13 mouse cellular contexts compared by ENCODE assay signal in the genomic region with DNA sequence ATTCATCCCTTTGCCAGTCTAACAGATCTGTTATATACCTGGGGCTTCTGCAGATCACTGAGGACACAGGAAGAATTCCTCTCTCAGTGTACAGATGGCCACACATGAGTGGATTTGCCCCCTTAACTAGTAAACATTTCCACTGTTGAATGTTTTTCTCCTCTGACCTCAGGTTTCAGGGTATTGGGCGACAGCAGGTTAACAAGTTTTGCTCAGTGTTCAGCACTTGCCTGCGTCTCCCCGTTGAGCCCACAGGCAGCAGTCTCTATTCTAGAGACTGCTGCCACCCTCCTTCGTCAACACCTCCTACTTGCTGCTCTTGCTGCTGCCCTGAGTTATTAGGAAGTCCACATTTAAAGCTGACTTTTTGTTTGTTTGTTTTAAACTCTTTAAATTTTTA. TPM values are rescaled to one million over a fixed set of nuclear protein-coding genes. Genes with fewer than 3 reads are reported as not detected.
DNase-seq lines count a peak whose midpoint lies in the region; ATAC-seq and TF ChIP-seq lines count a peak whose summit lies in the region.
"Had no signal": no experiment of that assay in that cellular context is flagged by ENCODE, and none has a peak within 500 bp of the region (broad histone marks: within the 10 kb centered on the region; RNA-seq: fewer than 3 reads in every experiment).

No protein-coding gene starts in this region.

- ATAC-seq in forebrain, embryonic 14.5 days: no peak
- ATAC-seq in intestine, postnatal 0 days: no peak
- no peak for ATAC-seq in intestine, embryonic 16.5 days
- no peak for ATAC-seq in neural tube, embryonic 13.5 days (ENCODE audit: low read depth)
- ATAC-seq in neural tube, embryonic 15.5 days (ENCODE audit: low FRiP score): no peak
- ATAC-seq: activated CD4-positive, CD25-positive, alpha-beta regulatory T cell, adult 4 months had no signal

- H3K36me3 ChIP-seq in forebrain, embryonic 10.5 days (replicated peaks): peaks cover 71% of the 10 kb centered on the region
- H3K36me3 ChIP-seq in forebrain, embryonic 14.5 days (ENCODE audit: control insufficient read depth, insufficient read depth, low read length): peaks cover 40% of the 10 kb centered on the region
- peaks cover 32% of the 10 kb centered on the region for H3K36me3 ChIP-seq in intestine, postnatal 0 days (ENCODE audit: control insufficient read depth, insufficient read depth)
- peaks cover 20% of the 10 kb centered on the region; the same call in 1 of the 2 replicates for H3K36me3 ChIP-seq in intestine, embryonic 16.5 days (ENCODE audit: control insufficient read depth, insufficient read depth, low read length)
- H3K36me3 ChIP-seq in neural tube, embryonic 13.5 days: peaks cover 38% of the 10 kb centered on the region
- peaks cover 34% of the 10 kb centered on the region for H3K36me3 ChIP-seq in neural tube, embryonic 15.5 days

- 90% methylated on average over 4 of the region's 4 CpGs for WGBS in forebrain, embryonic 10.5 days
- WGBS in forebrain, embryonic 14.5 days: 90% methylated on average over 4 of the region's 4 CpGs
- WGBS in intestine, postnatal 0 days: 83% methylated on average over 4 of the region's 4 CpGs
- 86% methylated on average over 4 of the region's 4 CpGs for WGBS in intestine, embryonic 16.5 days
- WGBS in neural tube, embryonic 13.5 days: 84% methylated on average over 4 of the region's 4 CpGs
- WGBS in neural tube, embryonic 15.5 days: 90% methylated on average over 4 of the region's 4 CpGs

- no peaks in the 10 kb centered on the region for H3K27me3 ChIP-seq in forebrain, embryonic 10.5 days (ENCODE audit: poor library complexity, severe bottlenecking)
- no peaks in the 10 kb centered on the region for H3K27me3 ChIP-seq in forebrain, embryonic 14.5 days (replicated peaks; ENCODE audit: control insufficient read depth, insufficient read depth, low read length)
- H3K27me3 ChIP-seq in intestine, postnatal 0 days (replicated peaks; ENCODE audit: control insufficient read depth, insufficient read depth, low read length): no peaks in the 10 kb centered on the region
- no peaks in the 10 kb centered on the region for H3K27me3 ChIP-seq in intestine, embryonic 16.5 days (replicated peaks; ENCODE audit: control insufficient read depth, insufficient read depth, low read length)
- no peaks in the 10 kb centered on the region for H3K27me3 ChIP-seq in neural tube, embryonic 13.5 days
- no peaks in the 10 kb centered on the region for H3K27me3 ChIP-seq in neural tube, embryonic 15.5 days (replicated peaks)

- no peak overlapping the region for H3K4me3 ChIP-seq in forebrain, embryonic 10.5 days
- H3K4me3 ChIP-seq in forebrain, embryonic 14.5 days (ENCODE audit: low read depth, low read length): no peak overlapping the region
- H3K4me3 ChIP-seq in intestine, postnatal 0 days (ENCODE audit: low read depth, low read length): no peak overlapping the region
- H3K4me3 ChIP-seq in intestine, embryonic 16.5 days (ENCODE audit: low read length): no peak overlapping the region
- no peak overlapping the region for H3K4me3 ChIP-seq in neural tube, embryonic 13.5 days
- no peak overlapping the region for H3K4me3 ChIP-seq in neural tube, embryonic 15.5 days (replicated peaks)
- H3K4me3 ChIP-seq: limb, embryonic 10.5 days had no signal

- 0 out of 2 replicates have a peak overlapping the region, but pooled peaks have one; percentile 97 for H3K27ac ChIP-seq in forebrain, embryonic 10.5 days
- H3K27ac ChIP-seq in forebrain, embryonic 14.5 days (ENCODE audit: low read depth, low read length): no peak overlapping the region
- H3K27ac ChIP-seq in intestine, postnatal 0 days (ENCODE audit: low read depth, low read length): peak overlapping the region; percentile 22; the same call in 1 of the 2 replicates
- H3K27ac ChIP-seq in intestine, embryonic 16.5 days (ENCODE audit: low read length): no peak overlapping the region
- peak overlapping the region; percentile 6; the same call in 1 of the 2 replicates for H3K27ac ChIP-seq in neural tube, embryonic 13.5 days (replicated peaks)
- peak overlapping the region; percentile 54 for H3K27ac ChIP-seq in neural tube, embryonic 15.5 days (replicated peaks)
- H3K27ac ChIP-seq: macrophage had no signal

- no peaks in the 10 kb centered on the region for H3K9me3 ChIP-seq in forebrain, embryonic 10.5 days
- H3K9me3 ChIP-seq in forebrain, embryonic 14.5 days (replicated peaks; ENCODE audit: control insufficient read depth, low read length): no peaks in the 10 kb centered on the region
- no peaks in the 10 kb centered on the region for H3K9me3 ChIP-seq in intestine, postnatal 0 days (ENCODE audit: control insufficient read depth)
- no peaks in the 10 kb centered on the region for H3K9me3 ChIP-seq in intestine, embryonic 16.5 days (ENCODE audit: control insufficient read depth, low read length)
- no peaks in the 10 kb centered on the region for H3K9me3 ChIP-seq in neural tube, embryonic 13.5 days
- no peaks in the 10 kb centered on the region for H3K9me3 ChIP-seq in neural tube, embryonic 15.5 days (replicated peaks)
- H3K9me3 ChIP-seq: limb, embryonic 10.5 days had no signal

- TF ChIP-seq CTCF in intestine, postnatal 0 days (IDR thresholded peaks at IDR 0.05; ENCODE audit: low read depth): no peak

- no peak overlapping the region for H3K4me2 ChIP-seq in forebrain, embryonic 14.5 days (ENCODE audit: low read length)
- no peak overlapping the region for H3K4me2 ChIP-seq in intestine, postnatal 0 days (replicated peaks; ENCODE audit: low read depth)
- no peak overlapping the region for H3K4me2 ChIP-seq in intestine, embryonic 16.5 days (ENCODE audit: low read depth, low read length)
- H3K4me2 ChIP-seq in neural tube, embryonic 13.5 days: peak overlapping the region; percentile 78
- no peak overlapping the region for H3K4me2 ChIP-seq in neural tube, embryonic 15.5 days

- no peak overlapping the region for H3K9ac ChIP-seq in forebrain, embryonic 14.5 days (ENCODE audit: low read length)
- H3K9ac ChIP-seq in intestine, postnatal 0 days (ENCODE audit: low read depth, low read length): no peak overlapping the region
- H3K9ac ChIP-seq in intestine, embryonic 16.5 days (ENCODE audit: low read depth, low read length): no peak overlapping the region
- H3K9ac ChIP-seq in neural tube, embryonic 13.5 days: 0 out of 2 replicates have a peak overlapping the region, but pooled peaks have one; percentile 14
- H3K9ac ChIP-seq in neural tube, embryonic 15.5 days (replicated peaks): no peak overlapping the region

- DNase-seq in forebrain, embryonic 10.5 days (ENCODE audit: extremely low spot score, low spot score): no peak
- DNase-seq in forebrain, embryonic 14.5 days (ENCODE audit: low spot score): no peak
- DNase-seq in neural tube, embryonic 10.5 days (ENCODE audit: extremely low spot score, low spot score): no peak
- DNase-seq in urinary bladder, postnatal 14 days (ENCODE audit: low spot score): no peak
- DNase-seq: adrenal gland, postnatal 25 days; layer of hippocampus, postnatal 36 days had no signal

- peaks cover 27% of the 10 kb centered on the region for H3K4me1 ChIP-seq in forebrain, embryonic 10.5 days
- H3K4me1 ChIP-seq in forebrain, embryonic 14.5 days (ENCODE audit: control insufficient read depth, insufficient read depth, low read length): peaks cover 20% of the 10 kb centered on the region
- H3K4me1 ChIP-seq in intestine, postnatal 0 days (replicated peaks; ENCODE audit: control insufficient read depth, insufficient read depth, low read length): peaks cover 4% of the 10 kb centered on the region; the same call in 1 of the 2 replicates
- peaks cover 28% of the 10 kb centered on the region for H3K4me1 ChIP-seq in intestine, embryonic 16.5 days (ENCODE audit: control insufficient read depth, insufficient read depth, low read length)
- H3K4me1 ChIP-seq in neural tube, embryonic 13.5 days (replicated peaks): peaks cover 38% of the 10 kb centered on the region
- peaks cover 36% of the 10 kb centered on the region for H3K4me1 ChIP-seq in neural tube, embryonic 15.5 days

RNA-seq across cellular contexts. Expression of a gene that starts 5.5 kb away (rescaled TPM):
- 60.5 and 61.5 TPM in 2 replicates for polyA plus RNA-seq in forebrain, embryonic 10.5 days (2016; fragmentation: Nextera tagmentation; extraction: Ambion mirVana)
- 34.9 and 44.5 TPM in 2 replicates for polyA plus RNA-seq in forebrain, embryonic 14.5 days (2014; fragmentation: Nextera tagmentation; extraction: Ambion mirVana)
- polyA plus RNA-seq in intestine, postnatal 0 days (2015; fragmentation: Nextera tagmentation; extraction: Ambion mirVana): 13.8 and 14.3 TPM in 2 replicates
- polyA plus RNA-seq in intestine, embryonic 16.5 days (2015; fragmentation: Nextera tagmentation; extraction: Ambion mirVana): 28.8 and 30.1 TPM in 2 replicates
- 44.6 and 45.9 TPM in 2 replicates for polyA plus RNA-seq in neural tube, embryonic 13.5 days (2015; fragmentation: Nextera tagmentation; extraction: Ambion mirVana)
- 36.7 and 40.8 TPM in 2 replicates for polyA plus RNA-seq in neural tube, embryonic 15.5 days (2015; fragmentation: Nextera tagmentation; extraction: Ambion mirVana)

RNA-seq across cellular contexts. Expression of a gene that starts 5.5 kb away (rescaled TPM):
- 98.2 and 107 TPM in 2 replicates for polyA plus RNA-seq in forebrain, embryonic 10.5 days (2016; fragmentation: Nextera tagmentation; extraction: Ambion mirVana)
- polyA plus RNA-seq in forebrain, embryonic 14.5 days (2014; fragmentation: Nextera tagmentation; extraction: Ambion mirVana): 58.4 and 68.8 TPM in 2 replicates
- polyA plus RNA-seq in intestine, postnatal 0 days (2015; fragmentation: Nextera tagmentation; extraction: Ambion mirVana): 81.6 and 85.7 TPM in 2 replicates
- polyA plus RNA-seq in intestine, embryonic 16.5 days (2015; fragmentation: Nextera tagmentation; extraction: Ambion mirVana): 133 and 145 TPM in 2 replicates
- polyA plus RNA-seq in neural tube, embryonic 13.5 days (2015; fragmentation: Nextera tagmentation; extraction: Ambion mirVana): 56.1 and 62.7 TPM in 2 replicates
- 67.1 and 73.6 TPM in 2 replicates for polyA plus RNA-seq in neural tube, embryonic 15.5 days (2015; fragmentation: Nextera tagmentation; extraction: Ambion mirVana)

RNA-seq across cellular contexts. Expression of a gene that starts 11.8 kb away (rescaled TPM):
- 102 and 105 TPM in 2 replicates for polyA plus RNA-seq in forebrain, embryonic 10.5 days (2016; fragmentation: Nextera tagmentation; extraction: Ambion mirVana)
- polyA plus RNA-seq in forebrain, embryonic 14.5 days (2014; fragmentation: Nextera tagmentation; extraction: Ambion mirVana): 313 and 439 TPM in 2 replicates
- 11.0 and 11.9 TPM in 2 replicates for polyA plus RNA-seq in intestine, postnatal 0 days (2015; fragmentation: Nextera tagmentation; extraction: Ambion mirVana)
- 43.4 and 45.4 TPM in 2 replicates for polyA plus RNA-seq in intestine, embryonic 16.5 days (2015; fragmentation: Nextera tagmentation; extraction: Ambion mirVana)
- 357 and 369 TPM in 2 replicates for polyA plus RNA-seq in neural tube, embryonic 13.5 days (2015; fragmentation: Nextera tagmentation; extraction: Ambion mirVana)
- 259 and 319 TPM in 2 replicates for polyA plus RNA-seq in neural tube, embryonic 15.5 days (2015; fragmentation: Nextera tagmentation; extraction: Ambion mirVana)

RNA-seq across cellular contexts. Expression of a gene that starts 24.5 kb away (rescaled TPM):
- polyA plus RNA-seq in forebrain, embryonic 10.5 days (2016; fragmentation: Nextera tagmentation; extraction: Ambion mirVana): 29.8 and 32.4 TPM in 2 replicates
- polyA plus RNA-seq in forebrain, embryonic 14.5 days (2014; fragmentation: Nextera tagmentation; extraction: Ambion mirVana): 30.4 and 34.3 TPM in 2 replicates
- polyA plus RNA-seq in intestine, postnatal 0 days (2015; fragmentation: Nextera tagmentation; extraction: Ambion mirVana): 31.5 and 32.3 TPM in 2 replicates
- polyA plus RNA-seq in intestine, embryonic 16.5 days (2015; fragmentation: Nextera tagmentation; extraction: Ambion mirVana): 29.1 and 30.1 TPM in 2 replicates
- polyA plus RNA-seq in neural tube, embryonic 13.5 days (2015; fragmentation: Nextera tagmentation; extraction: Ambion mirVana): 45.1 and 50.5 TPM in 2 replicates
- 59.2 and 75.2 TPM in 2 replicates for polyA plus RNA-seq in neural tube, embryonic 15.5 days (2015; fragmentation: Nextera tagmentation; extraction: Ambion mirVana)

RNA-seq across cellular contexts. Expression of a gene that starts 42.1 kb away (rescaled TPM):
- 59.6 and 60.3 TPM in 2 replicates for polyA plus RNA-seq in forebrain, embryonic 10.5 days (2016; fragmentation: Nextera tagmentation; extraction: Ambion mirVana)
- polyA plus RNA-seq in forebrain, embryonic 14.5 days (2014; fragmentation: Nextera tagmentation; extraction: Ambion mirVana): 29.3 and 31.8 TPM in 2 replicates
- 17.2 and 18.1 TPM in 2 replicates for polyA plus RNA-seq in intestine, postnatal 0 days (2015; fragmentation: Nextera tagmentation; extraction: Ambion mirVana)
- 36.0 and 38.3 TPM in 2 replicates for polyA plus RNA-seq in intestine, embryonic 16.5 days (2015; fragmentation: Nextera tagmentation; extraction: Ambion mirVana)
- polyA plus RNA-seq in neural tube, embryonic 13.5 days (2015; fragmentation: Nextera tagmentation; extraction: Ambion mirVana): 31.0 and 39.6 TPM in 2 replicates
- 26.8 and 30.5 TPM in 2 replicates for polyA plus RNA-seq in neural tube, embryonic 15.5 days (2015; fragmentation: Nextera tagmentation; extraction: Ambion mirVana)

Comparison
In these comparisons a context has a peak if more than half of its experiments do, and no peak if none do; other contexts are left out.
1. H3K27ac ChIP-seq: peak in forebrain, embryonic 10.5 days (single experiment), intestine, postnatal 0 days (single experiment), neural tube, embryonic 13.5 days (single experiment) and neural tube, embryonic 15.5 days (single experiment); none in forebrain, embryonic 14.5 days (single experiment) and intestine, embryonic 16.5 days (single experiment).